Mouse (Mus musculus) left cerebral cortex, adult 11 months (tissue): ENCODE measurements around the gene Derl3.
"Not testable (repeated sequence)": the region's sequence is repeated elsewhere in the genome, so short reads cannot be mapped to it uniquely, and the experiment has no call there.

Experiments used
- DNase-seq: peaks from one replicate; pipeline ENCODE4 v3.0.0; 2022; ENCODE audit warnings: low spot score

The Derl3 gene

GRCm38 (mm10) chr10:75893089-75893750, at the start of gene Derl3:
Derl3 (plus strand) TSS chr10:75893413.
- peak; percentile 98 for DNase-seq

- DNase-seq = not testable (repeated sequence)
Observed at GRCm38 (mm10) chr10:75843898-75844297, 49.3 kb upstream of the Derl3 start.

- DNase-seq = no peak
Observed at GRCm38 (mm10) chr10:75844800-75845199, 48.4 kb upstream of the Derl3 start.

GRCm38 (mm10) chr10:75845306-75845930, 47.8 kb upstream of the Derl3 start:
- no peak for DNase-seq

- DNase-seq = no peak
Observed at GRCm38 (mm10) chr10:75848382-75848781, 44.8 kb upstream of the Derl3 start.

- no peak for DNase-seq
Observed at GRCm38 (mm10) chr10:75851076-75851475, 42.1 kb upstream of the Derl3 start.

- DNase-seq = no peak
Observed at GRCm38 (mm10) chr10:75851681-75852080, 41.5 kb upstream of the Derl3 start.

- DNase-seq = no peak
Observed at GRCm38 (mm10) chr10:75852539-75853125, 40.6 kb upstream of the Derl3 start.

- DNase-seq = peak; percentile 72
Observed at GRCm38 (mm10) chr10:75853452-75853851, 39.8 kb upstream of the Derl3 start.

- no peak for DNase-seq
Observed at GRCm38 (mm10) chr10:75854096-75854495, 39.1 kb upstream of the Derl3 start.

GRCm38 (mm10) chr10:75854791-75855190, 38.4 kb upstream of the Derl3 start:
- DNase-seq = no peak

- no peak for DNase-seq
Observed at GRCm38 (mm10) chr10:75855416-75855981, 37.7 kb upstream of the Derl3 start.

GRCm38 (mm10) chr10:75856155-75856907, 36.9 kb upstream of the Derl3 start:
- no peak for DNase-seq

- no peak for DNase-seq
Observed at GRCm38 (mm10) chr10:75856976-75857375, 36.2 kb upstream of the Derl3 start.

GRCm38 (mm10) chr10:75857598-75857997, 35.6 kb upstream of the Derl3 start:
- DNase-seq = no peak

- DNase-seq = no peak
Observed at GRCm38 (mm10) chr10:75859107-75859746, 34.0 kb upstream of the Derl3 start.

GRCm38 (mm10) chr10:75859786-75860470, 33.3 kb upstream of the Derl3 start, which contains the start of gene Mif:
Mif (minus strand) TSS chr10:75860240.
- DNase-seq = peak; percentile 73

GRCm38 (mm10) chr10:75860746-75861145, 32.5 kb upstream of the Derl3 start:
- DNase-seq = no peak

- DNase-seq = no peak
Observed at GRCm38 (mm10) chr10:75861587-75861986, 31.6 kb upstream of the Derl3 start.

- no peak for DNase-seq
Observed at GRCm38 (mm10) chr10:75872025-75872914, 20.9 kb upstream of the Derl3 start.
